Mouse (Mus musculus): ENCODE data around the gene Slc6a21.

DNA sequence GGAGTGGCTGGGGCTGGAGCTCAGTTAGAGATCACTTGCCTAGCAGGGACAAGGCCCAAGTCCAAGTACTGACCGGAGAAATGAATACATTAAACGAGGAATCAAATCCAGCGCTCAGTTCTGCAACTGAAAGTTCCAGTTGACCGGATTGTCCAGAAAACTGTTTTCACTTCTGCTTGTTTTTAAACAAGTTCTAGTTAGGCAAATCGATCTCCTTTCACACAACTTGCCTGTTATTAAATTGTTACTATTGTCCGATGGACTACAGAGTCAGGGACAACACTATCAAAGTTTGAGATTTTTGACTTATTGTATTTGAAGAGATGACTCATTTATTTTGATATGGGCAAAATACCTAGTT lies 35.9 kb upstream of the Slc6a21 start:
- TF ChIP-seq CTCF (IDR thresholded peaks at IDR 0.05; ENCODE audit: low read depth, low read length) (no peak), POLR2A (IDR thresholded peaks at IDR 0.05; ENCODE audit: extremely low read depth, insufficient read depth, low read length) (no peak)
